Mouse (Mus musculus): ENCODE results near the gene Nckap1.
"Not testable (repeated sequence)": the region's sequence is repeated elsewhere in the genome, so short reads cannot be mapped to it uniquely, and the experiment has no call there.

Nckap1 gene

GRCm38 (mm10) chr2:80560773-80561172 lies 20.4 kb downstream of the Nckap1 start:
- DNase-seq (ENCODE audit: low read depth): no peak

GRCm38 (mm10) chr2:80559655-80560054 lies 21.5 kb downstream of the Nckap1 start:
- no peak for DNase-seq (ENCODE audit: low read depth)

DNA sequence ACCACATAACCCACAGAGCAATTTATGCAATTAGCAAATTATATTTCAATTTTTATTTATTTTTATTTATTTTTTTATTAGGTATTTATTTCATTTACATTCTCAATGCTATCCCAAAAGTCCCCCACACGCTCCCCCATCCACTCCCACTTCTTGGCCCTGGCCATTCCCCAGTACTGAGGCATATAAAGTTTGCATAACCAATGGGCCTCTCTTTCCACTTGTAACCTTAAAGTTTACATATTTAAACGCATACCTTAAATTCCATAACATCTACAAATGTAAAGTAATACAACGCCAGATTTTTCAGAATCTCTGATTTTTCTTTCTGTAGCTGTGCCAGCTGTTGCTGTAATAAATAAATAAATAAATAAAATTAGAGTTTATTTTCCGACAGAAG lies 26.7 kb downstream of the Nckap1 start:
- no peak for DNase-seq (ENCODE audit: low read depth)

- no peak for DNase-seq (ENCODE audit: low read depth)
Observed at GRCm38 (mm10) chr2:80549704-80550103, 31.5 kb downstream of the Nckap1 start.

DNA sequence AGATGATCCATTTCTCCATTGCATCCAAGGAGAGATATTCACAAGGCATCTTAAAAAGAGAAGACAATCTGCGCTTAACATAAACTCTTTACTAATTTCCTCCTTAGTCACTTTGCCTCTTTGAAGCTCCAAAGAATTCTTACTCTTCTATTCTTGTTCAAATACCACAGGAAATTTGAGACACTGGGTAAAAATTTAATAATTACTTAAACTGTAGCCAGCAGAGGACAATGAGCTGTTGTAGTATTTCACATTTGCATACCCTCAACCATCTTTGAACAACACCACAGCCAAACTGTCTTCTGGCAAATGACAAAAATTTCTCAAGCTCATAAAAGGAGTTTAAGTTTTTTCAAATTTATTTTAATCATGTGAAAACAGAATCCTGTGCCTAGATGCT lies 33.3 kb downstream of the Nckap1 start:
- DNase-seq (ENCODE audit: low read depth): no peak

- DNase-seq (ENCODE audit: low read depth): peak; percentile 51
Observed at GRCm38 (mm10) chr2:80542801-80543200, 38.4 kb downstream of the Nckap1 start.

DNA sequence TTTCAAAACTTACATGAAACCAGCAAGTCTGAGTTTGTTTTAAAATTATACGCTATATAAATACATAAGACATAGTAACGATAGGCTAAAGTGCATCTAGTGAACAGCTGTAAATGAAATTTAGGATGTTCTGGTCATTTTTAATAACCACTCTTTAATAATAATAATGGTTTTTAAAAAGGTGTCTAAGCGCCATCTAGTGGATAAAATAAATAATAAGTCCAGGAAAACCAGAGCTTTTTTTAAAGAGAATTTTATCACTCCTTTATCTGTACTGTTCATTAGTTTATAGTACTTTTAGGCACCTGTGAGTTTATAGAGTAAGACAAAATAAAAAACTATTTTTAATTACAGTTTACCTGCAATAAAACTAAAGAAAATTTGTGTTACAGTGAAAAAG lies 44.0 kb downstream of the Nckap1 start:
- peak; percentile 18 for DNase-seq (ENCODE audit: low read depth)

- peak; percentile 40 for DNase-seq (ENCODE audit: low read depth)
Observed at GRCm38 (mm10) chr2:80536608-80537007, 44.6 kb downstream of the Nckap1 start.

- DNase-seq (ENCODE audit: low read depth): peak; percentile 18
Observed at GRCm38 (mm10) chr2:80524275-80524674, 56.9 kb downstream of the Nckap1 start.

DNA sequence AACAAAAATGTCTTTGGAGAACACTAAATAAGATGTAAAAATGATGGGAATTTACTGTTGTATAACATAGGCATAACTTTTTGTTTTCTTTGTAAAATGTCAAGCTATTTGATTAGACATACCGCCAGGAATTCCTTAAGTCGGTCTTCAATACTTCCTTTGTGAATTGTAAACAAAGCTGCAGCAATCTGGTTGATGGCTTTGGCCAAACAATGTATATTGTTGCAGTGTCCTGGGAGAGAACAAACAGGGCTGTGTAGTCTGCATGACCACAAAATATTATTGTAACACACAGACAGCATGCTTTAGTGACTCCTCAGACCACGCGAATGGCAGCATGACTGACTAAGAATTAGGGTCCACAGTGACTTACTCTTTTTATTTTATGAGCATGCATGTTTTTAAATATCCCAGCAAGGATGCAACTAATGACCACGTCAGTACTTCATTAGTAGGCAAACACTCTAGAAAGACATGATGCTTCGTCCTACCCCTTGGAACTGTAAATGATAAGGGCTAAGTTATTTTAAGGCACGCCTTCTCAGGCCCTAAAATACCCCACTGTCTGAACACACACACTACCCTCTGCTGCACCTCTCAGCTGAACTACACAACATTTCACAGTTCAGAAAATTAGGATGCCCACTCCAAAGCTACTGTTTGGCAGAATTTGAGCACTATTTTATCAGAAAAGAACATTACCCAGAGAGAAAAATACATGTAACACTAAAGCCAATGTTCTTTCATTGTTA lies 75.0 kb downstream of the Nckap1 start:
- no peak for DNase-seq (ENCODE audit: low read depth)

- DNase-seq (ENCODE audit: low read depth): no peak
Observed at GRCm38 (mm10) chr2:80502132-80502531, 79.0 kb downstream of the Nckap1 start.

DNA sequence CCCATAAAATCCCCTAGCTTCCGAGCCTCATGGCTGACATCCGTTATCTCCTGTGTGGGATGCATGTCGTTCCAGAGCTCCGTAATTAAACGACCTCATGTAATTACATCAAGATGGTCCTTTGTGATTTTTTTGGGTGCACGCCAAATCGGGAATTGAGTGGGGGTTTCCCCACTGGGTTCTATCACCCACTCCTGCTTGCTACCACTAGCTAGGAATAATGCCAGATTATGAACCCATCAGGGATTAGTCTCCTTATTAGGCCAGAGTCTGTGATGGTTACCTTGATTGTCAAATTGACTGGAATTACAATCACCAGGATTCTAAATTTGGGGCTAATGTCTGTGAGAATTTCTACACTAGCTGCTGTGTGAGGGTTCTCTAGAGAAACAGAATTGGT lies 85.9 kb downstream of the Nckap1 start:
- DNase-seq (ENCODE audit: low read depth): not testable (repeated sequence)

GRCm38 (mm10) chr2:80486851-80487250 lies 94.3 kb downstream of the Nckap1 start:
- DNase-seq (ENCODE audit: low read depth): no peak

DNA sequence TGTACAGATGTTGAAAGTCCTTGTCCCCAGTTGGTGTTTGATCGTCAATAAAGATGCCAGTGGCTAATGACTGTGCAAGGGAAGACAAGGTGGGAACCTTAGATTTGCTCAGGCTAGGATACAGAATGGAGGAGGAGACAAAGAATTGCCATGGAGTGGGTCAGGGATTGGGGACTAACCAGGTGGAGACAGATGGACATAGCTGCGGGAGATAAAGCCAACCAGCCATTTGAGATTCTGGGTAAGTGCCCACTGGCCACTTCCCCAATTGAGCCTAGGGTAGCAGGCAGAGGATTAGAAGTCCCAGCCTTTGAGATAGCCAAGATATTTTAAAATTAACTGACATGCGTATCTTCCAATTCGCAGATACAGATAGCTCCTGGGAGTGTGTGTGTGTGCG lies 96.2 kb downstream of the Nckap1 start:
- no peak for DNase-seq (ENCODE audit: low read depth)

- DNase-seq (ENCODE audit: low read depth): no peak
Observed at GRCm38 (mm10) chr2:80475831-80476230, 105.3 kb downstream of the Nckap1 start.

GRCm38 (mm10) chr2:80474247-80474796 lies 106.9 kb downstream of the Nckap1 start:
- DNase-seq (ENCODE audit: low read depth): no peak

GRCm38 (mm10) chr2:80465991-80466821 lies 115.0 kb downstream of the Nckap1 start:
- peak; percentile 35 for DNase-seq (ENCODE audit: low read depth)

- peak; percentile 73 for DNase-seq (ENCODE audit: low read depth)
Observed at GRCm38 (mm10) chr2:80461827-80462226, 119.4 kb downstream of the Nckap1 start.

Data from 416B (cell line).